Mouse (Mus musculus): Measurements from ENCODE around the gene Mrpl37.

Mrpl37 gene

GRCm38 (mm10) chr4:107064394-107065098, 2.1 kb downstream of the Mrpl37 start:
- DNase-seq = no peak

GRCm38 (mm10) chr4:107063214-107063613, 3.5 kb downstream of the Mrpl37 start:
- no peak for DNase-seq

DNA sequence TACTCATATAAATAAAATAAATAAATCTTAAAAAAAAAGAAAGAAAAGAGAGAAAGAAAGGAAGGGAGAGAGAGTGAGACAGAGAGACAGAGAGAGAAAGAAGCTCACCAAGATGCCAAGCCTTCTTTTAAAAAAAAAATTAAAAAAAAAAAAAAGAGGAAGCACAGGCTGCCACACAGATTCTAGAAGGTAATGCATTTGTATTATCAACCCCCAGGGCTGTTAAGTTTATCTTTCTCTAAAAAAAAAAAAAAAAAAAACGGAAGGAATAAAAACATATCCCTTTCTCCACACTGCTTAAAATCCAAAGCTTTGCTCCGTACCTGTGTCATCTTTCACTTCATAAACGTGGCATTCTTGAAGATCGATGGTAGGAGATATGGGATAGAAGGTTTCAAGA, 5.1 kb downstream of the Mrpl37 start:
- DNase-seq = no peak

DNA sequence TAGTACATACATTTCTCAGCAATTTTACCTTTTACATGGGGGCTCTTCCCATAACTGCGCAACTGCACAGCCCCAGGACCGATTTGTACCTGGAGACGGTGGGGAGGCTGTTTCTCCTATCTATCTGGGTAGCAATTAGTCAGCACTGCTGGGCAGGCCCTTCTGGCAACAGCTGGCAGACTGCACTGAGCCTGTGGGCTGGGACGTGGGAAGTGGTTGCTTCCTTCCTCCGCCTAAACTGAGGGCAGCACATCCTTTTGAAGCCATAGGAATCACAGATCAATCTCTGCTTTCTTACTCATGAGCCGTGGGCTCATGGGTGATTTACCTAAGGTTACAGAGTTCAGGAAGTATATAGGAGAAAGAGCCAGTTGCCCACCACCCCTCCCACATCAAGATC, 7.9 kb downstream of the Mrpl37 start:
- no peak for DNase-seq

DNA sequence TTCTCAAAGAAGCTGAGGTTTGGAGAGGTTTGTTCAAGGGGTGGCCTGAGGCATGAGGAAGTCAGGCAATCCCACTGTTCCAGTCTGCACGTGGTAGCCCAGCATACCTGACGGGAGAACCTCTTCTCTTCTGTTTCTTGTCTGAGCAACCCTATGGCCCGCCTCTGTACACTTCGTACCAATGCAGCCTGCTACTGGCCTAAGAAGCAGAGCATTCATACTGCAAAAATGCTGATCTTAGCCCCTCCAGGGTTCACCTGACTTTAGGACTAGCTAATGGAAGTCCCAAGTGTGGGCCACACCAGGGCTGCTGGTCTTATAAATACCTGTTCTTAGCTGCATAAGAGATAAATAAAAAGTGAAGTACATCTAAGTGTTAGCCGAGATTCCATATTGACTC, 8.3 kb downstream of the Mrpl37 start:
- no peak for DNase-seq

- DNase-seq = no peak
Observed at GRCm38 (mm10) chr4:107056088-107056487, 10.6 kb downstream of the Mrpl37 start.

GRCm38 (mm10) chr4:107052962-107053553, 13.6 kb downstream of the Mrpl37 start:
- DNase-seq = no peak

- DNase-seq = no peak
Observed at GRCm38 (mm10) chr4:107051889-107052288, 14.8 kb downstream of the Mrpl37 start.

DNA sequence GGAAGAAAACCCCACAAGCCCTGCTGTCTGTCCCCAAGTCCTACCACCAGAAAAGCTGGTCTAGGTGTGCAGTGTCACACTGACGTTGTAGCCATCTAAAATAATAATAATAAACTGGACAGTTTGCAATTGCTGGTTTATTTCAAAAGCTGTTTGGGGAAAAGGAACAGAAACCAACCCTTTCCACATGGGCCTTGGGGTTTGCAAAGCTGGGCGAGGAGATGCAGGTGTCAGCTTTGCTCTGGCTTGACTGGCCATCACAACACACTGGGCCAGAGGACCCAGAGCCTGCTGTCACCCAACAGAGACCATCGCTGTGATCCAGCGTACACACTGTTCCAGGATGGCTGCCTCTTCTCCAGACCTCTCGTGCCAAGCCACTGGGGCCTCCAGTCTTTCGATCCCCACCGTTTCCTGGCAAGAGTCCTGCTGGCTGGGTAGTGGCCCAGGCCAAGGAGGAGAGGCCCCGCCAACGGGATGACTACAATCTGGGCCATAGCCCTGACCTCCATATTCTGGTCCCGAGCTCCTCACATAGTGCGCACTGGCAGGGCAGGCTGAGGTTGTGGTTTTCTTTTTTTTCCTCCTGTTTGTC, 18.0 kb downstream of the Mrpl37 start:
- DNase-seq = peak; percentile 91 to 92

DNA sequence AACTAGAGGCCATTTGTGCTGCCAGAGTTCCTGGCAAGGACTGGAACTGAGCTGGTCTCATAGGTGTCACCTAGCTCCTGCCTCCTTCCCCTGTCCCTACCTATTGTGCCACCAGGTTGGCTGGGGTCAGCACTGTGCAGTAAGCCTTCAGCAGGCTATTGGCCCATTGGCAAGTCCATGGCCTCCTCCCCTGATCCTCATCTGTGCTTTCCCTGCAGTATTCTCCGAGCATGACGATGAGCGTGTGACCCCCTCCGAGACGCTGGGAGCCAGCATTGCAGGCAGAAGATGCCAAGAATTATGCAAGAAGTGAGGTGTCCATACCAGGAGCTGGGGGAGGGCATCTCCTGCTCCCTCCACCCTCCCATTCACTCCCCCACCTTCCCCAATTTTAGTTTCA, 18.9 kb downstream of the Mrpl37 start:
- no peak for DNase-seq

DNA sequence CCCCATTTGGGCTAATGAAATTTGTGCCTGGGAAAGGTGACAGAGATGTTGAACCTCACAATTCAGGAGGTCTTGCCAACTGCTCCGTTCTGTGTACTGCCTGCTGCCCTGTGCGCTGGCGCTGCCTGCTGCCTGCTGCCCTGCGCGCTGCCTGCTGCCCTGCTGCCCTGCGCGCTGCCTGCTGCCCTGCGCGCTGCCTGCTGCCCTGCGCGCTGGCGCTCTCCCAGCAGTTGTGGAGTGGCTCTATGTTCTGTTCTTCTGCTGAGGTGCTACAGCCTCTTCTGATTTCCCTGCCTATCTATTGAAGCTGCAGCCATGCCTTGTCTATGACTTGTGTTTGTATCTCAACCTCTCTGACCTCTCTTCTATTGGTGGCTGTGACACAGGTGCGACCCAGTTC, 21.5 kb downstream of the Mrpl37 start:
- no peak for DNase-seq

- no peak for DNase-seq
Observed at GRCm38 (mm10) chr4:107042304-107042703, 24.4 kb downstream of the Mrpl37 start.

DNA sequence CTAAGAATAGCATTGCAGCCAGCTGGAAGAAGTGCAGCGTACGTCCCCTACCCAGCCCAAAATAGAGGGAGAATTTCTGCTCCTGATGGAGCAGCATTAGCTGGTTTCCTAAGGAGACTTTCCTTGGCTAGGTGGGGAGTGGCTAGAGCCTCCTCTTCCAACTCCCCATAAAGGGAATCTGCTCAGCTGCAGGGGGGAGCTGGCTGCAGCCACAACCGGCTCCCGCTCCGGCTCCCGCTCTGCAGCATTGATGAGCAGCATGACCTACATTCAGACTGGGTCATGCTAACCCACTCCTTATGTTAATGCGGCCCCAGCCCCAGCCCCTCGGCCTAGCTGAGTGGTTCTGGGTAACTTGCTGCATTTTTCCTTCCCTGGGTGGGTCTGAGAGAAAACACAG, 27.4 kb downstream of the Mrpl37 start:
- peak; percentile 47 for DNase-seq

GRCm38 (mm10) chr4:107038303-107038702, 28.4 kb downstream of the Mrpl37 start:
- DNase-seq = no peak

- DNase-seq = no peak
Observed at GRCm38 (mm10) chr4:107036985-107037384, 29.7 kb downstream of the Mrpl37 start.

DNA sequence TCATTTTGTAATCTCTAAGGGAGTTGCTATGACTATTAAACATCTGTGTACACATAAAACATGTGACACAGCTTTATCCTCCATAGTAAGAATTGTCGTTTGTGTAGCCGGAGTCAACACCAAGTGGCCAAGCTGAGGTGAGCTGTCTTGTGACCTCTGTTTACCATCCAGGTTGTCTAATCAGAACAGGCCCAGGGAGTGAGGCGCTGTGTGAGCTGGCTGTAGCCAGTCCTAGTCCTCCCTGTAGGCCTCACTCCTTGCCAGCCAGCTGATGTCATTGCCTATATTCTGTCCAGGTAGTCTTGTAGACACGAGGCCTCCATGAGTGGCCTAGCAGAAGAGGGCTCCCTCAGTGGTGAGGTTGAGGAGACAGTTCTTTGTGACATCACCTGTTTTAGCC, 31.0 kb downstream of the Mrpl37 start:
- no peak for DNase-seq

DNA sequence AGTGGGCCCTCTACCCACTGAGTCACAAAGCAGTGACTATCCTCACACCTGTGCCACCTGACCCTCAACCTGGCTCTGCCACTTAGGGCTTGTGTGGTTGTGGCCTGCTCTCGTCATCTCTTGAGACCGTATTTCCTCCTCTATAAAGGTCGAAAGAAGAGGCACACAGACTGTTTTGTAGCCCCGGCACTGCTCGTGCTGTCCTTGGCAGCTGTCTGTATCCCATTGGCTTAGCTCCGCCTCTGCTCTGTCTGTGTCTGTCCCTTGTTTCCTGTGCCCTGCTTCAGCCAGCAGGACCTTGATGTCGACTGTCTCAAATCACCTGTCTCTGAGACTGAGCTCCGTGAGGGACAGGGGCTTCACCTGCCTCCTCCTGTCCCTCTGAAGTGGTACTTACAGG, 40.2 kb downstream of the Mrpl37 start:
- DNase-seq = no peak

DNA sequence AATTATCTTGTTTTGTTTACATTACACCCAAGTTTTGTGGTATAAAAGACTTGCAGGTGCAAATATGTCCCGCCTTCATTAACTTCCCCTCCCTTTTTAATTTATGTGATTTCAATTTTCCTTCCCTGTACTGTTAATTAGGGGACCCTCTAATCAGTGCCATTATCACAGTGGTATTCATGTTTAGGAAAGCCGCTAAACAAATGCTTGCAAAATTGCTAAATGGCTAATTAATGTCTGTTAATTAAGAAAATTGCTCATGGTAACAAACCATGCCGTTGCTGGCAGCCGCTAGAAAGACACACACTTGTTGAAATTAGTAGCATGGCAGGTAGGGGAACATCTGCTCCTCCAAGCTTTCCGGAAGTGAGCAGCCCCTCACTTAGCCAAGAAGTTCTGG, 41.3 kb downstream of the Mrpl37 start:
- DNase-seq = no peak

DNA sequence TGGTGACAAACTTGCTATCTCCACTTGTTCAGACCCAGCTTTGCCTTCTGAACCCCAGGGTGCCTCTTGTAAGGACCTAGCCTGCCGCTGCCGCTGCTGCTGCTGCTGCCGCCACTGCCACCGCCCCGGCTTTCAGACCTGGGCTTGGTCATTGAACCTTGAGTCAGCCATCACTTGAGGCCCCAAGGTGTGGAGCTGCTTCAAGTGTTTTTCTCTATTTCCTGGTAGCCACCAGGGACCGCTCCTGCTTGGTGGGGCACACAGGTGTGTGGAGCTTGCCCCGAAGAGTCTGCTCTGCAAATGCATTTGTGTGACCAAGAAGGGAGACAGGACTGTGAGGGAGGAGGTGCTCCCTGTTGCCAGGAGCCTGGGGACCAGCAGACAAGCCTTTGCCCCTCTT, 41.8 kb downstream of the Mrpl37 start:
- DNase-seq = no peak

DNA sequence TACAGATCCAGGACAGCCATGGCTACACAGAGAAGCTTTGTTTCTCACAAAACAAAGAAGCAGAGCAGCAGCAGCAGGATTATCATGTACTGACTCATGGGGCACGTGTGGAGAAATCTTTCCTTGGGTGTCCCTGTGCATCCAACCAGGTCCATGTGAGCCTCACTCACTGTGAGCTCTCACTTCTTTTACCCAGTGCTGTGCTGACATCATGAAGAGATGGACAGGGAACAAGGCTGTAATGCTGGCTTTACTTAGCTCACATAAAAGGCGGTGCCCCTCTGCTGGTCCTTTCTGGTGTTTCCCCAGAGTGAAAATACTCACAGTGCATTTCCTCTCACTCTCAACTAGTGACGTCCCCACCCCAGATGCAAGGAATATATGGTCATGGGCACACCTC, 45.2 kb downstream of the Mrpl37 start:
- no peak for DNase-seq

GRCm38 (mm10) chr4:107020287-107021000, 46.2 kb downstream of the Mrpl37 start:
- no peak for DNase-seq

GRCm38 (mm10) chr4:107019027-107019426, 47.6 kb downstream of the Mrpl37 start:
- DNase-seq = peak; percentile 60 to 62

- no peak for DNase-seq
Observed at GRCm38 (mm10) chr4:107018521-107018920, 48.1 kb downstream of the Mrpl37 start.

DNA sequence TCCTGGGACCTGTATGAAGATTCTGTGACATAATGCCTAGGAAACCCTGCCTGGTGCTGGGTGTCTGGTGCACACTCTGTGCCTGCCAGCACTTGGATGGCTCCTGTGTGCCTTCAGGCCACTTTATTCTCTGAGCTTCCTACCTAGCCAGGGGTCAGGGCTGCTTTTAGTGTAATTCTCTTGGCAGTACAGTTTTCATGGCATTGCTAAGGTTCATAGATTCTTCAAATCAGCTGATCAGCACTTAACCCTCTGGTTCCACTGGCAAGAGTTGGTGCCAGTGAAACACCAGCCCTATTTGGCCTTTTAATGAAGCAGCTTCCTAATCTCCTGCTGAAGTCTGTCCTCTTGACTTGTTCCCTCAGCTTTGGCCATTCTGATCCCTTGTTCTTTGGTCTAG, 49.4 kb downstream of the Mrpl37 start:
- DNase-seq = no peak
